Mouse (Mus musculus): ENCODE data around the gene Il1rl2.

The Il1rl2 gene

GRCm38 (mm10) chr1:40380990-40381389 is 56.6 kb downstream of the Il1rl2 start:
- DNase-seq, result no peak

GRCm38 (mm10) chr1:40382841-40383240 is 58.4 kb downstream of the Il1rl2 start:
- no peak for DNase-seq

- no peak for DNase-seq
Measured at GRCm38 (mm10) chr1:40384931-40385545, 60.6 kb downstream of the Il1rl2 start.

GRCm38 (mm10) chr1:40391374-40391773 is 67.0 kb downstream of the Il1rl2 start:
- no peak for DNase-seq

DNA sequence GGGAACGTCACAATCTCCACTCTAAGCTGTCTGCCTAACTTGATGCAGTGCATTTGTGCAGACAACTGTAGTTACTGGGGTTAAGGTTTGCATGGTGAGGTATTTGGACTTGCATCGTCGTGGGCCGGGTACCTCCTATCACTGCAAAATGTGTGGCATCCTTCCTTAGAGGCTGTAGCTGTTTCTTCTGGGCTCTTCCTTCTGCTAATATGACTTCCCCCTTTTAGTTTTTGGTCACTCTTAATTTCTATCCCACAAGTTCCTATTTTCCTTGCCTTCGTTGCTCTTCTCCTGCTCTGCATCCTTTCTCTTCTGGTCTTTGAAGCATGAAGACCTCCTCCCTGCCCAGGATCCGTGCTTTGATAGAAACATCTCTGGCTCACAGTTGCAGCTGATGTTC is 68.1 kb downstream of the Il1rl2 start:
- no peak for DNase-seq

- DNase-seq, result no peak
Measured at GRCm38 (mm10) chr1:40393214-40393613, 68.8 kb downstream of the Il1rl2 start.

GRCm38 (mm10) chr1:40399639-40400038 is 75.2 kb downstream of the Il1rl2 start:
- DNase-seq, result no peak

DNA sequence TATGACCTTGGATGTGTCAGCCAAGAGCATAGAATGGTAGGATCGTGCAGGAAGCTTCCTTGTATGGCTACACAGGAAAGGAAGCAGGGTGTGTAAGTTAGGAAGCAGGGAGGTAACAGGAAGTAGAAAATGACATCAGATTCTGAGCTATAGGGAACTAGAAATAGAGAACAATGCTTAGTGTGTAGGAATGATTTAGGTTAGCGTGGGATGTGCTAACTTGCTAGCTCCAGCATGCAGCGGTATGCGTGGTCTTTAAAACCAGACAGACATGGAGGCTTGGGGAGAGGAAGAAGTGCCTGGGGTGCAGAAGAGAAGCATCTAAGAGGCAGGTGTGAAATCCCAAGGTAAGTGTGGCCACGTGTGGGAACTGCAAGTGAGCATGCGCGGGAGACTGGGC is 80.3 kb downstream of the Il1rl2 start:
- no peak for DNase-seq

DNA sequence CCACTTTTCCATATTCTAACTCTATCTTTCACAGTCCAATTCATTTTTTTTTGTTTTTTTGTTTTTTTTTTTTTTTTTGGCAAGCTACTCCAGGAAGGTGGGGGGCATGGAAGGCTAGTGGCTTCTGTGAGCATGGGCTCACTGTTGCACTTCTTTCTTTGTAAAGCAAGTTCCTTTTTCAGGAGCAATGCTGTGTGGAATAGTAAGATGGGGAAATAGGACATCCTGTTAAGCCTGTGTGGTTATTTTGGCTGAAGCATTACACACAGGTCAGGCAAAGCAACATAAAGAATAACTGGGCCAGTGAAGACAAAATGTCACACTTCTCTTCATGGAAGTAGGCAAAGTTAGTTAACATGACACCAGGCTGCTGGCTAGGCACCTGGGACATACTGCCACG is 85.5 kb downstream of the Il1rl2 start:
- DNase-seq, result no peak

- DNase-seq, result no peak
Measured at GRCm38 (mm10) chr1:40413039-40413438, 88.6 kb downstream of the Il1rl2 start.

- no peak for DNase-seq
Measured at GRCm38 (mm10) chr1:40414276-40414675, 89.9 kb downstream of the Il1rl2 start.

GRCm38 (mm10) chr1:40414863-40415656 is 90.7 kb downstream of the Il1rl2 start:
- no peak for DNase-seq

GRCm38 (mm10) chr1:40417034-40417433 is 92.6 kb downstream of the Il1rl2 start:
- no peak for DNase-seq
